Mouse (Mus musculus) thymus, postnatal 0 days (tissue): ENCODE data around the gene Snrpd3. TPM values are rescaled to one million over a fixed set of nuclear protein-coding genes. Genes with fewer than 3 reads are reported as not detected.

Experiments
- DNase-seq: peaks from one replicate; pipeline ENCODE4 v3.0.0-alpha.2; 2015; ENCODE audit warnings: low spot score
- polyA plus RNA-seq: library from polyadenylated mRNA; unstranded; fragments of >200 nt; fragmentation: Nextera tagmentation; extraction: Ambion mirVana; gene quantifications from 2 replicates; pipeline ENCODE4 v1.2.1, GENCODE M21; 2015

The Snrpd3 gene
- polyA plus RNA-seq, 1 experiment from 2014 or later, result 149 TPM

- DNase-seq, result no peak
Observed at GRCm38 (mm10) chr10:75534216-75534615, 16.9 kb downstream of the Snrpd3 start.

GRCm38 (mm10) chr10:75534934-75535333 is 17.6 kb downstream of the Snrpd3 start:
- DNase-seq, result no peak

- no peak for DNase-seq
Observed at GRCm38 (mm10) chr10:75535423-75535822, 18.1 kb downstream of the Snrpd3 start.

GRCm38 (mm10) chr10:75536123-75536522 is 18.8 kb downstream of the Snrpd3 start:
- DNase-seq, result peak; percentile 39

DNA sequence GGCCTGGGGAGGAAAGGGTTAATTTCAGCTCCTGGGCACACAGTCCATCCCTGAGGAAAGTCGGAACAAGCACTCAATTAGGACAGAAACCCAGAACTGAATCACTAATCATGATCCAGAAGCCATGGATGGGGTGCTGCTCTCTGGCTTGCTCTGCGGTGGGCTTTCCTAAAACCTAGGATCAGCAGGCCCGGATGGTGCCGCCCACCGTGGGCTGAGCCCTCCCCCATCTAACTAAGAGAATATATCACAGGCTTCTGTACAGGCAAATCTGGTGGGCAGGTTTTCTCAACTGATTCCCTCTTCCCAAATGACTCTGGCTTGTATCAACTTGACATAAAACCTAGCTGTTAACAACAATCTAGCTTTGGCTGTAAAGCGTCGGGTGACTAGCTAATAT is 30.6 kb downstream of the Snrpd3 start:
- no peak for DNase-seq

DNA sequence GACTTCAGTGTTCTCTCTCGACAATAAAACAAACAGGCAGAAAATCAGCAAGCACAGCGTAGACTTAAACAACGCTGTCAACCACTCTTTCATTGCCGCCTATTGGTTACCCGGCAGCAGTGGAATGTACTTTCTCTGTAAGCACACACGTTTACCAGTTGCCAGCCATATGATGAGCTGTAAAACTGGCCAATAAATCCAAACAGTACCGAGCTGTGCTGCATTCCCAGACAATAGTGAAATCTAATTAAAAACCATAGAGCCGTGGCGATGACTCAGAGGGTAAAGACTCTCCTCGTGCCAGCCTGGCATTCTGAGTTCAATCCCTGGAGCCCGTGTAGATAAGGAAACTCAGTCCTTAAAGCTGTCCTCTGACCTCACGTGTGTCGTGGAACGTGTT is 31.1 kb downstream of the Snrpd3 start:
- DNase-seq, result no peak

- DNase-seq, result no peak
Observed at GRCm38 (mm10) chr10:75549886-75550285, 32.5 kb downstream of the Snrpd3 start.

DNA sequence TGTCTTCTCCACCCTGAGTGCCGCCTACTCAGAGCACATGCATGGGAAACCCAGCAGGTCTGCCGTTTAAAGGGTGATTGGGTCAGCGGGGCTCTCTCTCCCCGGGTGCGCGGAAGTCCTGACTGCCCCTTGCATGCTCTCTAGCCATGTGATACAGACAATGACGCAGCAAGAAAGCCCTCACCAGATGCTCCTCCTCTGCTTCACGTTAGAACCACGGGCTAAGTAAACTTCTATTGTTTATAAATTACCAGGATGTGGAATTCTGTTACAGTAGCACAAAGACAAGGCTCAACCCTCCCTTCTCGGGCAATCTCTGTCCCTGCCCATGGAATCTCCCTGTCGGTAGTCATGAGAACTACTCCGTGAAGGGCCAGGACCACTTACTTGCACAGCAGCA is 33.8 kb downstream of the Snrpd3 start:
- no peak for DNase-seq

DNA sequence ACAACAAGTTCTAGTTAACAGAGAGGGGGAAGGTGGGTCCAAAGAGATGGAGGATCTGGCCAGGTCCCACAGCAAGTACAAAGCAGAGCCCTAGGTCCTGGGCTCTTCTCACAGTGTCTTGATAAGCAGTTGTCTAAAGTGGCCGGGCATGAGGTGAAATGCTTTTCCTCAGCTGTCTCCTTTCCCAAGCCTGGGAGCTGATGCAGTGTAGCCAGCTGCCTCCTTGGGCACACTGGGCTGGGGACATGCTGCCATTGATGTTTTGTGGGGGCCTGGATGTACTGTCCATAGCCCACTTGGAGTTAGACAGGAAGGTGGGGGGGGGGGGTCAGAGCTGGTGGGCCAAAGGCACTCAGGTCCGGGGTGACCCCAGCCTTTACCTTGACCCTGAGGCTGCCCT is 34.8 kb downstream of the Snrpd3 start:
- DNase-seq, result no peak

GRCm38 (mm10) chr10:75552701-75553450 is 35.5 kb downstream of the Snrpd3 start:
- no peak for DNase-seq

- DNase-seq, result no peak
Observed at GRCm38 (mm10) chr10:75554090-75554489, 36.7 kb downstream of the Snrpd3 start.

GRCm38 (mm10) chr10:75555557-75555956 is 38.2 kb downstream of the Snrpd3 start:
- DNase-seq, result no peak

GRCm38 (mm10) chr10:75556026-75556425 is 38.7 kb downstream of the Snrpd3 start:
- no peak for DNase-seq

- DNase-seq, result no peak
Observed at GRCm38 (mm10) chr10:75558515-75558914, 41.2 kb downstream of the Snrpd3 start.

DNA sequence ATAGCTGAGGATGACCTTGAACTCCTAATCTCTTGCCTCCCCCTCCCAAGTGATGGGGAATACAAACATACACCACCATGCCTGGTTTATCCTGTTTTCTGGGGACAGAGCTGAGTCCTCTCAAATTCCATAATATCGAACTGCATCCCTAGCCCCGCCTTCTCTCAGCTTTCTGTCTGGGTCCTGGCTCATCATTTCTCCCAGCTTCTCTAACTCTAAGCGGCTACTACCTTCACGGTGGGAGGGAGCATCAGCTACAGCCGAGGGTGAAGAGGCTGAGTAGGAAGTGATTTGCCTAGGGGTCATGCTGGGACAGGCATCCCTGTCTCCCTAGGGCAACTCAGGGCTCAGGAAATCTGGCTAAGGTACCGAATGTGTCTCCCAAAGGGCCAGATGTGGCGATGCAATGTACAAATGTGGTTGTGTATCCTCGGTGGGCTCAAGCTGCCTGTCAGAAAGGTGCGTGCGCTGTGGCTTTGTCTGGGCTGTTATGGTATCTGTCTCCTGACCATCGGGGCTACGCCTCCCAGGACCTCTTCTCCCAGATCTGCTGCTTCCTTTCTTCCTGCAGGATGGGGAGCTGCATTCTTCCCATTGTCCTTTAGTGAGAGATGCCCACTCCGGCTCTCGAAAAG is 41.8 kb downstream of the Snrpd3 start:
- DNase-seq, result no peak

- no peak for DNase-seq
Observed at GRCm38 (mm10) chr10:75559676-75560548, 42.6 kb downstream of the Snrpd3 start, which contains the start of gene Lrrc75b. Gene Lrrc75b, minus strand, starts transcription at chr10:75560330.

DNA sequence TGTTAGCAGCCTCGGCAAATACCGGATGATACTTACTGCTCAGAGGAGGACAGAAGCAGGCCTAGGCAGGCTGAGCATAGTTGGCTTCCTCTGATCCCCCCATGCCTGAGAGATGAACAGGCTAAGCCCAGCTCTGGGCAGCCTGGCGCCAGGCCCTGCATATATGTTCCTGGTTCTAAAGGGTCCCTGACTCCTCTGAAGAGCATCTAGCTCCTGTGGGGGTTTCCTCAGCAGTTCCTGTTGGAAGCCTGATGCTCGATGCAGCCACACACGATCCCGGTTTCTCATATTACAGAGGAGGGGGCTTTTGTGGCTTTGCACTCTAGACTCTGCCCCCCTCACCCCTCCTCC is 43.2 kb downstream of the Snrpd3 start:
- no peak for DNase-seq

- DNase-seq, result no peak
Observed at GRCm38 (mm10) chr10:75561071-75561654, 43.8 kb downstream of the Snrpd3 start, which contains the start of gene Ggt1. Gene Ggt1, plus strand, starts transcription at chr10:75561604.

- DNase-seq, result no peak
Observed at GRCm38 (mm10) chr10:75562596-75562995, 45.2 kb downstream of the Snrpd3 start.

DNA sequence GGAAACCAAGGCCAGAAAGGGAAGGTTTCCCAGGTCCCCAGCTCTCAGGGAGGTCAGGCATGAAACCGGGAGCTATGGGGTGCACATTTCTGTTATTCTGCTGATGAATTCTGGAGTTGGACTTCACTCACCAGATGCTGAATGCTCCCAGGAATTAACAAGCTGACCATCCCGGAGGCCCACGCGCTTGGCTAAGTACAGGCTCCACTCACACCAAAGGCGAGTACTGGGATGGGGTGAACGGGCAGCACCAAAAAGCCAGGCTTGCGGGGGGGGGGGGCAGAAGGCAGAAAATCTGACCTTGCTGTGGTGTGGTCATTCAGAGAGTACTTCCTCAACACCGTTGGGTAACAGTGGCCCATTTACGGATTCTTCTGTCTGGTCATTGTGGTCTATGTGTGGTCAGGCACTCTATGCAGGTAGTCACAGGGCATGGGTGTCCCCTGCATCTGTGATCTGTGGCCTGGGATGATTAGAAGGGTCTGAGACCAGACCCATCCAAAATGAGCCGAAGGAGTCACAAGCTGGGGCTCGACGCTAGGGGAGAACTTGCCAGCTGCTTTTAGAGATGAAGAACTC is 47.4 kb downstream of the Snrpd3 start:
- no peak for DNase-seq

GRCm38 (mm10) chr10:75565436-75565835 is 48.1 kb downstream of the Snrpd3 start:
- peak; percentile 88 for DNase-seq
